Mouse (Mus musculus): ENCODE measurements around the gene Gucd1.

The Gucd1 gene

GRCm38 (mm10) chr10:75320321-75320720, 197.5 kb downstream of the Gucd1 start:
- DNase-seq (ENCODE audit: inconsistent ontology term) = no peak

GRCm38 (mm10) chr10:75318206-75318605, 199.6 kb downstream of the Gucd1 start:
- DNase-seq (ENCODE audit: inconsistent ontology term) = no peak

GRCm38 (mm10) chr10:75316908-75317761, 200.6 kb downstream of the Gucd1 start:
- peak; percentile 43 for DNase-seq (ENCODE audit: inconsistent ontology term)

GRCm38 (mm10) chr10:75316872-75316907, 201.1 kb downstream of the Gucd1 start, which contains the start of gene Adora2a:
Gene Adora2a (plus strand): TSS chr10:75316877.
- no peak for DNase-seq (ENCODE audit: inconsistent ontology term)

GRCm38 (mm10) chr10:75316472-75316871, 201.3 kb downstream of the Gucd1 start:
- DNase-seq (ENCODE audit: inconsistent ontology term) = no peak

GRCm38 (mm10) chr10:75315756-75316155, 202.0 kb downstream of the Gucd1 start:
- no peak for DNase-seq (ENCODE audit: inconsistent ontology term)

GRCm38 (mm10) chr10:75314190-75314980, 203.4 kb downstream of the Gucd1 start:
- DNase-seq (ENCODE audit: inconsistent ontology term) = no peak

- no peak for DNase-seq (ENCODE audit: inconsistent ontology term)
These were observed 205.4 kb downstream of the Gucd1 start for GRCm38 (mm10) chr10:75312361-75312760.

GRCm38 (mm10) chr10:75307130-75307529, 210.6 kb downstream of the Gucd1 start:
- no peak for DNase-seq (ENCODE audit: inconsistent ontology term)

- no peak for DNase-seq (ENCODE audit: inconsistent ontology term)
These were observed 213.4 kb downstream of the Gucd1 start for GRCm38 (mm10) chr10:75304413-75304812.

- DNase-seq (ENCODE audit: inconsistent ontology term) = no peak
These were observed 213.7 kb downstream of the Gucd1 start for GRCm38 (mm10) chr10:75304049-75304405.

- DNase-seq (ENCODE audit: inconsistent ontology term) = no peak
These were observed 214.3 kb downstream of the Gucd1 start for GRCm38 (mm10) chr10:75303324-75304048.

GRCm38 (mm10) chr10:75302536-75302935, 215.2 kb downstream of the Gucd1 start:
- no peak for DNase-seq (ENCODE audit: inconsistent ontology term)

GRCm38 (mm10) chr10:75301937-75302336, 215.8 kb downstream of the Gucd1 start:
- DNase-seq (ENCODE audit: inconsistent ontology term) = no peak

- no peak for DNase-seq (ENCODE audit: inconsistent ontology term)
These were observed 216.5 kb downstream of the Gucd1 start for GRCm38 (mm10) chr10:75301195-75301806.
